Mouse (Mus musculus): ENCODE measurements around the gene Gltpd2.

DNA sequence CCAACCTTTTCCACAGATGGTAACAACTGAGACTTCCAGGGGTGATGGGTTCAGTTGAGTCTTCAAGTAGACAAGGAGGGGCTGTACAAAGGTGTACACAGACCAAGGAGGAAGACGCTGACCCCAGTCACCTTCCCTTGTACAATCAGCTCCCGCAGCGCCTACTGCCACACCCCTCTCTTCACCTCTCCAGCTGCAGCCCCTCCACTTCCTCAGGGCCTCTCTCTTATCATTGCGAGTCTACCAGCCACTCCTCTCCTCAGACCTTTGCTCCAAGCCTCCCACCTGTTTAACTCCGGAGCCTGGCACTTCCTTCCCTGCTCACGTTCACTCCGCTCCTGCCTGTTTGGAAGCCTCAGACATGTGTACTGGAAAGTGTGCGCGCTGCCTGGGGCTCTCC, 14.0 kb upstream of the Gltpd2 start, which contains the start of gene Tm4sf5:
- TF ChIP-seq GATA1 (IDR thresholded peaks at IDR 0.05; ENCODE audit: borderline replicate concordance, low read length) (no peak), FLI1 (IDR thresholded peaks at IDR 0.05; ENCODE audit: low read length) (no peak)
